Mouse (Mus musculus) hindbrain, embryonic 16.5 days (tissue): ENCODE data around the gene Rpusd3. TPM values are rescaled to one million over a fixed set of nuclear protein-coding genes. Genes with fewer than 3 reads are reported as not detected.

Experiments used
- ATAC-seq: fragments of 200-750 bp; cut with Nextera tagmentation; 2 replicates; pipeline ENCODE4 v1.8.0; 2017; ENCODE audit warnings: moderate TSS enrichment, moderate library complexity
- H3K27ac ChIP-seq: fragments of 300-500 bp; sonication (generic); 2 replicates; pipeline ENCODE4 v1.5.1; 2014; ENCODE audit warnings: low read depth, mild to moderate bottlenecking, control low read depth, low read length, moderate library complexity
- H3K27me3 ChIP-seq: fragments of 300-500 bp; sonication (generic); replicated peaks from 2 replicates; pipeline ENCODE4 v1.6.1; 2014; ENCODE audit warnings: low read length; ENCODE audit not compliant: control insufficient read depth, insufficient read depth
- H3K36me3 ChIP-seq: fragments of 300-500 bp; sonication (generic); 2 replicates; pipeline ENCODE4 v1.6.1; 2014; ENCODE audit warnings: mild to moderate bottlenecking, low read length, moderate library complexity, mixed read lengths; ENCODE audit not compliant: control insufficient read depth, insufficient read depth
- H3K4me1 ChIP-seq: fragments of 300-500 bp; sonication (generic); 2 replicates; pipeline ENCODE4 v1.6.1; 2014; ENCODE audit warnings: low read depth, low read length; ENCODE audit not compliant: control insufficient read depth, insufficient read depth
- H3K4me2 ChIP-seq: fragments of 300-500 bp; sonication (generic); 2 replicates; pipeline ENCODE4 v1.6.1; 2014; ENCODE audit warnings: mild to moderate bottlenecking, low read length, control low read depth, moderate library complexity
- H3K4me3 ChIP-seq: fragments of 300-500 bp; sonication (generic); 2 replicates; pipeline ENCODE4 v1.5.1; 2014; ENCODE audit warnings: mild to moderate bottlenecking, low read length, control low read depth, moderate library complexity
- H3K9ac ChIP-seq: fragments of 300-500 bp; sonication (generic); 2 replicates; pipeline ENCODE4 v1.6.1; 2014; ENCODE audit warnings: low read depth, mild to moderate bottlenecking, control low read depth, low read length, moderate library complexity
- H3K9me3 ChIP-seq: fragments of 300-500 bp; sonication (generic); 2 replicates; pipeline ENCODE4 v1.6.1; 2014; ENCODE audit warnings: mild to moderate bottlenecking, low read length, moderate library complexity; ENCODE audit not compliant: control insufficient read depth
- WGBS: fragments of 180-500 bp; shearing (Covaris S2); extraction: QIAGEN DNeasy Blood & Tissue Kit; methylation state at CpG from one replicate; pipeline ENCODE4 v1.1.7; 2014; 5-methylcytosine and 5-hydroxymethylcytosine counted together
- polyA plus RNA-seq: library from polyadenylated mRNA; unstranded; fragments of >200 nt; fragmentation: Nextera tagmentation; extraction: Ambion mirVana; gene quantifications from 2 replicates; pipeline ENCODE4 v1.2.1, GENCODE M21; 2015

Gene Rpusd3
- polyA plus RNA-seq = 21.5 and 21.7 TPM in 2 replicates

- H3K36me3 ChIP-seq = peaks cover 6% of the 10 kb centered on the region; the same call in 1 of the 2 replicates
- H3K27me3 ChIP-seq = no peaks in the 10 kb centered on the region
- WGBS = 0% methylated on average over 25 of the region's 25 CpGs
- peak within 1 kb of the TSS; percentile 46 for H3K27ac ChIP-seq
- no peaks in the 10 kb centered on the region for H3K9me3 ChIP-seq
- peaks cover 18% of the 10 kb centered on the region for H3K4me1 ChIP-seq
- peak within 1 kb of the TSS; percentile 63 for H3K4me3 ChIP-seq
- peak; percentile 98 for ATAC-seq
- H3K9ac ChIP-seq = peak within 1 kb of the TSS; percentile 72
- peak within 1 kb of the TSS; percentile 98 for H3K4me2 ChIP-seq
Measured at GRCm38 (mm10) chr6:113419199-113419587, at the start of gene Rpusd3. Gene Rpusd3, minus strand, starts transcription at chr6:113419340.

- Histone ChIP-seq H3K27me3 (peaks cover 16% of the 10 kb centered on the region), H3K36me3 (no peaks in the 10 kb centered on the region), H3K4me1 (peaks cover 9% of the 10 kb centered on the region; the same call in 1 of the 2 replicates), H3K27ac (no peak overlapping the region), H3K9ac (no peak overlapping the region; the same call in 1 of the 2 replicates), H3K4me2 (no peak overlapping the region), H3K4me3 (no peak overlapping the region), H3K9me3 (no peaks in the 10 kb centered on the region)
- ATAC-seq = no peak
- WGBS = 57% methylated on average over 3 of the region's 3 CpGs
Measured at GRCm38 (mm10) chr6:113468512-113468911, 49.4 kb upstream of the Rpusd3 start.

GRCm38 (mm10) chr6:113465602-113466001 is 46.5 kb upstream of the Rpusd3 start:
- 48% methylated on average over 5 of the region's 5 CpGs for WGBS
- no peaks in the 10 kb centered on the region for H3K9me3 ChIP-seq
- no peak overlapping the region for H3K9ac ChIP-seq
- peaks cover 9% of the 10 kb centered on the region; the same call in 1 of the 2 replicates for H3K4me1 ChIP-seq
- peaks cover 5% of the 10 kb centered on the region; the same call in 1 of the 2 replicates for H3K27me3 ChIP-seq
- no peak overlapping the region for H3K4me3 ChIP-seq
- H3K36me3 ChIP-seq = no peaks in the 10 kb centered on the region
- H3K27ac ChIP-seq = no peak overlapping the region
- ATAC-seq = peak; percentile 59
- no peak overlapping the region for H3K4me2 ChIP-seq

GRCm38 (mm10) chr6:113464040-113464439 is 44.9 kb upstream of the Rpusd3 start:
- no peak overlapping the region for H3K4me3 ChIP-seq
- H3K27me3 ChIP-seq = no peaks in the 10 kb centered on the region
- H3K9ac ChIP-seq = no peak overlapping the region
- no peak for ATAC-seq
- H3K9me3 ChIP-seq = no peaks in the 10 kb centered on the region
- H3K36me3 ChIP-seq = no peaks in the 10 kb centered on the region
- 66% methylated on average over 7 of the region's 7 CpGs for WGBS
- peaks cover 1% of the 10 kb centered on the region; the same call in 1 of the 2 replicates for H3K4me1 ChIP-seq
- H3K27ac ChIP-seq = no peak overlapping the region
- no peak overlapping the region for H3K4me2 ChIP-seq

GRCm38 (mm10) chr6:113458635-113459034 is 39.5 kb upstream of the Rpusd3 start:
- no peaks in the 10 kb centered on the region for H3K27me3 ChIP-seq
- H3K4me1 ChIP-seq = no peaks in the 10 kb centered on the region
- no peak overlapping the region for H3K4me2 ChIP-seq
- ATAC-seq = no peak
- no peaks in the 10 kb centered on the region for H3K36me3 ChIP-seq
- H3K4me3 ChIP-seq = no peak overlapping the region
- H3K9ac ChIP-seq = 0 out of 2 replicates have a peak overlapping the region, but pooled peaks have one; percentile 2
- H3K9me3 ChIP-seq = no peaks in the 10 kb centered on the region
- H3K27ac ChIP-seq = no peak overlapping the region
- WGBS = 72% methylated on average over 10 of the region's 10 CpGs

GRCm38 (mm10) chr6:113457952-113458534 is 38.9 kb upstream of the Rpusd3 start, which contains the start of gene Il17re:
Gene Il17re, plus strand, starts transcription at chr6:113458484.
- no peak within 1 kb of the TSS for H3K4me3 ChIP-seq
- no peak within 1 kb of the TSS for H3K4me2 ChIP-seq
- no peak for ATAC-seq
- H3K9ac ChIP-seq = 0 out of 2 replicates have a peak within 1 kb of the TSS, but pooled peaks have one; percentile 2
- H3K9me3 ChIP-seq = no peaks in the 10 kb centered on the region
- 80% methylated on average over 10 of the region's 10 CpGs for WGBS
- no peaks in the 10 kb centered on the region for H3K27me3 ChIP-seq
- no peaks in the 10 kb centered on the region for H3K4me1 ChIP-seq
- H3K36me3 ChIP-seq = no peaks in the 10 kb centered on the region
- no peak within 1 kb of the TSS for H3K27ac ChIP-seq

- 78% methylated on average over 5 of the region's 5 CpGs for WGBS
- Histone ChIP-seq H3K9me3 (no peaks in the 10 kb centered on the region), H3K4me1 (no peaks in the 10 kb centered on the region), H3K36me3 (no peaks in the 10 kb centered on the region), H3K4me3 (no peak overlapping the region), H3K27me3 (no peaks in the 10 kb centered on the region), H3K27ac (no peak overlapping the region), H3K4me2 (no peak overlapping the region), H3K9ac (no peak overlapping the region)
- no peak for ATAC-seq
Measured at GRCm38 (mm10) chr6:113455007-113455406, 35.9 kb upstream of the Rpusd3 start.

GRCm38 (mm10) chr6:113451839-113452238 is 32.7 kb upstream of the Rpusd3 start:
- ATAC-seq = peak; percentile 74
- Histone ChIP-seq H3K27ac (no peak overlapping the region; the same call in 1 of the 2 replicates), H3K4me3 (no peak overlapping the region), H3K9ac (no peak overlapping the region), H3K27me3 (no peaks in the 10 kb centered on the region), H3K4me2 (no peak overlapping the region), H3K9me3 (no peaks in the 10 kb centered on the region), H3K4me1 (no peaks in the 10 kb centered on the region), H3K36me3 (peaks cover 17% of the 10 kb centered on the region)
- 74% methylated on average over 2 of the region's 2 CpGs for WGBS

- Histone ChIP-seq H3K36me3 (peaks cover 19% of the 10 kb centered on the region), H3K4me2 (no peak overlapping the region), H3K27ac (no peak overlapping the region), H3K4me3 (no peak overlapping the region), H3K9ac (no peak overlapping the region), H3K27me3 (no peaks in the 10 kb centered on the region), H3K9me3 (no peaks in the 10 kb centered on the region), H3K4me1 (peaks cover 7% of the 10 kb centered on the region)
- peak; percentile 37; the same call in 1 of the 2 replicates for ATAC-seq
- 88% methylated on average over 4 of the region's 4 CpGs for WGBS
Measured at GRCm38 (mm10) chr6:113447639-113448038, 28.5 kb upstream of the Rpusd3 start.
